Mouse (Mus musculus): ENCODE results near the gene Plcg2.

Gene Plcg2

GRCm38 (mm10) chr8:117547945-117548344, 49.9 kb downstream of the Plcg2 start:
- peak; percentile 90 for DNase-seq (ENCODE audit: low read depth)

- peak; percentile 99 for DNase-seq (ENCODE audit: low read depth)
Measured at GRCm38 (mm10) chr8:117548453-117548852, 50.4 kb downstream of the Plcg2 start.

GRCm38 (mm10) chr8:117550529-117550928, 52.4 kb downstream of the Plcg2 start:
- peak; percentile 53 for DNase-seq (ENCODE audit: low read depth)

- DNase-seq (ENCODE audit: low read depth) = no peak
Measured at GRCm38 (mm10) chr8:117561014-117561413, 62.9 kb downstream of the Plcg2 start.

- no peak for DNase-seq (ENCODE audit: low read depth)
Measured at GRCm38 (mm10) chr8:117561735-117562361, 63.8 kb downstream of the Plcg2 start.

- DNase-seq (ENCODE audit: low read depth) = no peak
Measured at GRCm38 (mm10) chr8:117562445-117563014, 64.4 kb downstream of the Plcg2 start.

GRCm38 (mm10) chr8:117569409-117569808, 71.3 kb downstream of the Plcg2 start:
- DNase-seq (ENCODE audit: low read depth) = peak; percentile 60

- DNase-seq (ENCODE audit: low read depth) = no peak
Measured at GRCm38 (mm10) chr8:117576291-117576785, 78.2 kb downstream of the Plcg2 start.

- DNase-seq (ENCODE audit: low read depth) = peak; percentile 70
Measured at GRCm38 (mm10) chr8:117577059-117577458, 79.0 kb downstream of the Plcg2 start.

GRCm38 (mm10) chr8:117577883-117578282, 79.8 kb downstream of the Plcg2 start:
- DNase-seq (ENCODE audit: low read depth) = peak; percentile 33

GRCm38 (mm10) chr8:117578856-117579255, 80.8 kb downstream of the Plcg2 start:
- no peak for DNase-seq (ENCODE audit: low read depth)

GRCm38 (mm10) chr8:117593862-117594261, 95.8 kb downstream of the Plcg2 start:
- no peak for DNase-seq (ENCODE audit: low read depth)

- DNase-seq (ENCODE audit: low read depth) = no peak
Measured at GRCm38 (mm10) chr8:117595001-117595400, 96.9 kb downstream of the Plcg2 start.

GRCm38 (mm10) chr8:117596777-117597176, 98.7 kb downstream of the Plcg2 start:
- DNase-seq (ENCODE audit: low read depth) = peak; percentile 81

GRCm38 (mm10) chr8:117600839-117601238, 102.7 kb downstream of the Plcg2 start:
- DNase-seq (ENCODE audit: low read depth) = peak; percentile 30

GRCm38 (mm10) chr8:117604101-117604500, 106.0 kb downstream of the Plcg2 start:
- no peak for DNase-seq (ENCODE audit: low read depth)

GRCm38 (mm10) chr8:117604671-117605070, 106.6 kb downstream of the Plcg2 start:
- no peak for DNase-seq (ENCODE audit: low read depth)

- no peak for DNase-seq (ENCODE audit: low read depth)
Measured at GRCm38 (mm10) chr8:117605201-117605600, 107.1 kb downstream of the Plcg2 start.

- DNase-seq (ENCODE audit: low read depth) = no peak
Measured at GRCm38 (mm10) chr8:117610506-117610905, 112.4 kb downstream of the Plcg2 start.

GRCm38 (mm10) chr8:117612861-117613260, 114.8 kb downstream of the Plcg2 start:
- no peak for DNase-seq (ENCODE audit: low read depth)

GRCm38 (mm10) chr8:117626040-117626838, 128.1 kb downstream of the Plcg2 start:
- peak; percentile 78 for DNase-seq (ENCODE audit: low read depth)

- DNase-seq (ENCODE audit: low read depth) = no peak
Measured at GRCm38 (mm10) chr8:117627096-117627495, 129.0 kb downstream of the Plcg2 start.

GRCm38 (mm10) chr8:117632532-117632931, 134.4 kb downstream of the Plcg2 start:
- no peak for DNase-seq (ENCODE audit: low read depth)

Data from 416B (cell line).